In the genomic region with DNA sequence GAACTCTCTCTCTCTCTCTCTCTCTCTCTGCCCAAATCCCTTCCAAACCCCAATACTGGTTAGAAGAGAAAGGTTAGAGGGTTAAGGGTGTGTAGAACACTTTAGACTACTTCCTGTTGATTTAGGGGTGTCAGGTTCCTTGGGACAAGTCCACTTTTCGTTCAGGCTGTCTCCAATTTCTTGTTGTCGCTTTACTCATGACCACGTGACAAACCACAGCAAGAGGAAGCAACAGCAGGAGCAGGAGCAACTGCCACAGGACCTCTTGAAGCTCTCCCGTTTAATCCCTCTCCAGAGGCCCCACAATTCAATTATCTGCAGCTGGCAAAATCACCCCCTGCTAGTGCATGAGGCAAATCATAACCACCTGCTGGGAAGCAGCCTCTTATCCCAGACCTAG, we compare ENCODE assay signal across 29 mouse cellular contexts. TPM values are rescaled to one million over a fixed set of nuclear protein-coding genes. Genes with fewer than 3 reads are reported as not detected.
DNase-seq lines count a peak whose midpoint lies in the region; ATAC-seq and TF ChIP-seq lines count a peak whose summit lies in the region.
"Had no signal": no experiment of that assay in that cellular context is flagged by ENCODE, and none has a peak within 500 bp of the region (broad histone marks: within the 10 kb centered on the region; RNA-seq: fewer than 3 reads in every experiment).

No protein-coding gene starts in this region.

- no peak for TF ChIP-seq CTCF in MEL (IDR thresholded peaks at IDR 0.05 in 2 of 3, conservative IDR thresholded peaks at IDR 0.05 in 1 of 3; ENCODE audit: control insufficient read depth in 1 of 3, insufficient read depth in 1 of 3, low read depth in 2 of 3, low read length in 3 of 3, poor library complexity in 1 of 3, severe bottlenecking in 1 of 3)
- no peak for TF ChIP-seq CTCF in brain, embryonic 14.5 days (IDR thresholded peaks at IDR 0.05; ENCODE audit: borderline replicate concordance, extremely low read depth, insufficient read depth, insufficient read length)

- no peaks in the 10 kb centered on the region for H3K9me3 ChIP-seq in embryonic facial prominence, embryonic 11.5 days (replicated peaks; ENCODE audit: control insufficient read depth, low read length)
- no peaks in the 10 kb centered on the region for H3K9me3 ChIP-seq in embryonic facial prominence, embryonic 10.5 days
- H3K9me3 ChIP-seq in MEL (replicated peaks; ENCODE audit: insufficient read depth, low read length), result no peaks in the 10 kb centered on the region
- no peaks in the 10 kb centered on the region for H3K9me3 ChIP-seq in hindbrain, embryonic 14.5 days (ENCODE audit: control insufficient read depth, low read length)
- H3K9me3 ChIP-seq: embryonic facial prominence, embryonic 13.5 days; forebrain, embryonic 10.5 days; heart, embryonic 15.5 days; hindbrain, embryonic 13.5 days; intestine, embryonic 15.5 days had no signal

- no peak for ATAC-seq in embryonic facial prominence, embryonic 11.5 days (replicated peaks; ENCODE audit: insufficient number of reproducible peaks, low FRiP score, low TSS enrichment, low read depth)
- ATAC-seq in hindbrain, embryonic 14.5 days (ENCODE audit: low FRiP score), result no peak
- ATAC-seq: activated CD4-positive, CD25-positive, alpha-beta regulatory T cell, adult 4 months; forebrain, embryonic 14.5 days; intestine, embryonic 15.5 days had no signal

- no peaks in the 10 kb centered on the region; the same call in none of the 2 replicates for H3K36me3 ChIP-seq in embryonic facial prominence, embryonic 11.5 days (replicated peaks; ENCODE audit: control insufficient read depth, insufficient read depth, low read depth, low read length)
- peaks cover 98% of the 10 kb centered on the region for H3K36me3 ChIP-seq in embryonic facial prominence, embryonic 10.5 days (replicated peaks)
- peaks cover 0 to 9% of the 10 kb centered on the region in 2 experiments; a peak in 3 of 4 replicates for H3K36me3 ChIP-seq in MEL (ENCODE audit: control insufficient read depth in 1 of 2, insufficient read depth in 2 of 2, low read length in 2 of 2)
- peaks cover 99% of the 10 kb centered on the region for H3K36me3 ChIP-seq in hindbrain, embryonic 14.5 days (replicated peaks; ENCODE audit: control insufficient read depth, insufficient read depth)

- no peaks in the 10 kb centered on the region for H3K79me2 ChIP-seq in MEL (ENCODE audit: control insufficient read depth, insufficient read depth, low read length, poor library complexity)

- no peak overlapping the region for H3K4me2 ChIP-seq in embryonic facial prominence, embryonic 11.5 days (ENCODE audit: low read depth, low read length)
- H3K4me2 ChIP-seq in hindbrain, embryonic 14.5 days (replicated peaks), result no peak overlapping the region
- H3K4me2 ChIP-seq: embryonic facial prominence, embryonic 13.5 days; heart, embryonic 11.5 days; heart, embryonic 15.5 days; hindbrain, embryonic 13.5 days; intestine, embryonic 15.5 days had no signal

- WGBS in embryonic facial prominence, embryonic 11.5 days, result 34% methylated on average over 4 of the region's 4 CpGs
- 36% methylated on average over 4 of the region's 4 CpGs for WGBS in embryonic facial prominence, embryonic 10.5 days
- 61% methylated on average over 4 of the region's 4 CpGs for WGBS in hindbrain, embryonic 14.5 days

- H3K4me1 ChIP-seq in embryonic facial prominence, embryonic 11.5 days (ENCODE audit: control insufficient read depth, insufficient read depth, low read length), result no peaks in the 10 kb centered on the region
- no peaks in the 10 kb centered on the region for H3K4me1 ChIP-seq in embryonic facial prominence, embryonic 10.5 days
- H3K4me1 ChIP-seq in MEL (ENCODE audit: control insufficient read depth in 1 of 2, insufficient read depth in 2 of 2, low read length in 2 of 2), result no peaks in the 10 kb centered on the region
- H3K4me1 ChIP-seq in hindbrain, embryonic 14.5 days (replicated peaks; ENCODE audit: control insufficient read depth, insufficient read depth, low read length), result no peaks in the 10 kb centered on the region
- H3K4me1 ChIP-seq: embryonic facial prominence, embryonic 13.5 days; hindbrain, embryonic 13.5 days; intestine, embryonic 15.5 days had no signal

- no peaks in the 10 kb centered on the region for H3K27me3 ChIP-seq in embryonic facial prominence, embryonic 11.5 days (ENCODE audit: control insufficient read depth, insufficient read depth, low read length)
- no peaks in the 10 kb centered on the region for H3K27me3 ChIP-seq in embryonic facial prominence, embryonic 10.5 days (replicated peaks; ENCODE audit: low read depth, poor library complexity, severe bottlenecking)
- H3K27me3 ChIP-seq in MEL (ENCODE audit: control insufficient read depth in 1 of 2, insufficient read depth in 2 of 2, low read length in 2 of 2), result no peaks in the 10 kb centered on the region
- H3K27me3 ChIP-seq in hindbrain, embryonic 14.5 days (ENCODE audit: control insufficient read depth, insufficient read depth, low read length), result no peaks in the 10 kb centered on the region
- H3K27me3 ChIP-seq: CH12.LX; embryonic facial prominence, embryonic 13.5 days; heart, embryonic 15.5 days; hindbrain, embryonic 13.5 days; intestine, embryonic 15.5 days had no signal

- no peak overlapping the region for H3K27ac ChIP-seq in embryonic facial prominence, embryonic 11.5 days (replicated peaks; ENCODE audit: low read depth, low read length)
- no peak overlapping the region for H3K27ac ChIP-seq in embryonic facial prominence, embryonic 10.5 days (replicated peaks)
- no peak overlapping the region for H3K27ac ChIP-seq in MEL (ENCODE audit: control insufficient read depth, low read depth, low read length)
- H3K27ac ChIP-seq in hindbrain, embryonic 14.5 days, result no peak overlapping the region
- H3K27ac ChIP-seq: embryonic facial prominence, embryonic 13.5 days; forebrain, embryonic 10.5 days; gastrocnemius, adult 2 months; heart, embryonic 15.5 days; hindbrain, embryonic 13.5 days; intestine, embryonic 15.5 days had no signal

- TF ChIP-seq RAD21 in MEL (IDR thresholded peaks at IDR 0.05; ENCODE audit: low read depth, low read length), result no peak

- no peak for TF ChIP-seq EP300 in MEL (IDR thresholded peaks at IDR 0.05; ENCODE audit: low read depth in 1 of 2, low read length in 2 of 2)

- H3K4me3 ChIP-seq in embryonic facial prominence, embryonic 11.5 days (ENCODE audit: low read depth, low read length), result no peak overlapping the region
- H3K4me3 ChIP-seq in embryonic facial prominence, embryonic 10.5 days, result no peak overlapping the region
- no peak overlapping the region for H3K4me3 ChIP-seq in MEL (ENCODE audit: control insufficient read depth in 1 of 2, insufficient read depth in 1 of 2, low read depth in 2 of 2, low read length in 2 of 2)
- H3K4me3 ChIP-seq in hindbrain, embryonic 14.5 days (replicated peaks; ENCODE audit: low read length), result no peak overlapping the region
- H3K4me3 ChIP-seq: embryonic facial prominence, embryonic 13.5 days; erythroblast, embryonic 14.5 days; forebrain, embryonic 10.5 days; gastrocnemius, adult 2 months; heart, embryonic 15.5 days; hindbrain, embryonic 13.5 days; intestine, embryonic 15.5 days had no signal

- no peak for TF ChIP-seq POLR2A in MEL (IDR thresholded peaks at IDR 0.05; ENCODE audit: control insufficient read depth in 1 of 2, insufficient read depth in 1 of 2, low read depth in 1 of 2, low read length in 2 of 2, poor library complexity in 1 of 2)
- TF ChIP-seq POLR2A in brain, embryonic 14.5 days (IDR thresholded peaks at IDR 0.05; ENCODE audit: borderline replicate concordance, extremely low read depth, insufficient read depth, insufficient read length, poor library complexity, severe bottlenecking), result no peak

- DNase-seq in embryonic facial prominence, embryonic 11.5 days (ENCODE audit: low spot score), result peak; percentile 18
- DNase-seq in embryonic facial prominence, embryonic 10.5 days (ENCODE audit: low spot score), result no peak
- DNase-seq in MEL (ENCODE audit: low read depth, low spot score), result peak; percentile 28
- peak; percentile 8 for DNase-seq in brain, embryonic 14.5 days (ENCODE audit: low read depth)
- DNase-seq in spleen, adult 18-20 months, result no peak
- no peak for DNase-seq in hindbrain, embryonic 14.5 days (ENCODE audit: low spot score)
- DNase-seq in kidney, adult 18-20 months, result no peak
- DNase-seq: adrenal gland, postnatal 14 days; cerebellum, adult 8-10 months; cerebellum, postnatal 14 days; embryo, embryonic 11 days; gastrocnemius, adult 2 months; gastrocnemius, postnatal 25 days; heart, adult 18-20 months; heart, postnatal 14 days; kidney, adult 2 months had no signal

- H3K9ac ChIP-seq in embryonic facial prominence, embryonic 11.5 days (replicated peaks; ENCODE audit: low read length), result no peak overlapping the region
- no peak overlapping the region for H3K9ac ChIP-seq in MEL (ENCODE audit: control insufficient read depth, low read depth, low read length, poor library complexity, severe bottlenecking)
- no peak overlapping the region for H3K9ac ChIP-seq in hindbrain, embryonic 14.5 days
- H3K9ac ChIP-seq: embryonic facial prominence, embryonic 13.5 days; heart, embryonic 15.5 days; hindbrain, embryonic 13.5 days; intestine, embryonic 15.5 days had no signal

RNA-seq across cellular contexts. Expression of gene Ift52, which starts 15.5 kb away (rescaled TPM):
- polyA plus RNA-seq in embryonic facial prominence, embryonic 11.5 days (2014; fragmentation: Nextera tagmentation; extraction: Ambion mirVana), result 60.4 and 61.6 TPM in 2 replicates
- polyA plus RNA-seq in embryonic facial prominence, embryonic 10.5 days (2016; fragmentation: Nextera tagmentation; extraction: Ambion mirVana), result 50.5 and 51.9 TPM in 2 replicates
- 10.9 and 11.0 TPM in 2 replicates for total RNA-seq in MEL (2012; rRNA removed)
- 10 to 100 TPM in 1 of 2 experiments, not detected in 1; 32.7 TPM for polyA plus RNA-seq in MEL (2012; ENCODE audit: insufficient read depth in 1 of 2, insufficient read length in 2 of 2, low read depth in 1 of 2, low replicate concordance in 2 of 2, missing spikeins in 1 of 2)
- 34.1 and 35.4 TPM in 2 replicates for polyA plus RNA-seq in brain, embryonic 14.5 days (2012; rRNA removed)
- polyA plus RNA-seq in hindbrain, embryonic 14.5 days (2014; fragmentation: Nextera tagmentation; extraction: Ambion mirVana), result 36.0 and 38.2 TPM in 2 replicates

RNA-seq across cellular contexts. Expression of gene Mybl2, which starts 21.9 kb away (rescaled TPM):
- 25.6 TPM in 2 replicates for polyA plus RNA-seq in embryonic facial prominence, embryonic 11.5 days (2014; fragmentation: Nextera tagmentation; extraction: Ambion mirVana)
- 49.8 and 54.4 TPM in 2 replicates for polyA plus RNA-seq in embryonic facial prominence, embryonic 10.5 days (2016; fragmentation: Nextera tagmentation; extraction: Ambion mirVana)
- total RNA-seq in MEL (2012; rRNA removed), result 55.5 and 60.8 TPM in 2 replicates
- polyA plus RNA-seq in MEL (2012; ENCODE audit: insufficient read depth in 1 of 2, insufficient read length in 2 of 2, low read depth in 1 of 2, low replicate concordance in 2 of 2, missing spikeins in 1 of 2), result 100 to 1,000 TPM in 1 of 2 experiments, not detected in 1; 145 TPM
- 11.0 and 15.9 TPM in 2 replicates for polyA plus RNA-seq in brain, embryonic 14.5 days (2012; rRNA removed)
- polyA plus RNA-seq in hindbrain, embryonic 14.5 days (2014; fragmentation: Nextera tagmentation; extraction: Ambion mirVana), result 3.2 and 3.8 TPM in 2 replicates
- total RNA-seq: gastrocnemius, adult 2 months had no signal

RNA-seq across cellular contexts. Expression of gene Sgk2, which starts 45.5 kb away (rescaled TPM):
- not detected in 2 replicates for polyA plus RNA-seq in embryonic facial prominence, embryonic 11.5 days (2014; fragmentation: Nextera tagmentation; extraction: Ambion mirVana)
- polyA plus RNA-seq in embryonic facial prominence, embryonic 10.5 days (2016; fragmentation: Nextera tagmentation; extraction: Ambion mirVana), result not detected in 2 replicates
- total RNA-seq in MEL (2012; rRNA removed), result not detected in 2 replicates
- not detected for polyA plus RNA-seq in MEL (2012; ENCODE audit: insufficient read depth in 1 of 2, insufficient read length in 2 of 2, low read depth in 1 of 2, low replicate concordance in 2 of 2, missing spikeins in 1 of 2)
- polyA plus RNA-seq in brain, embryonic 14.5 days (2012; rRNA removed), result 0.05 and 0.09 TPM in 2 replicates
- 0.33 TPM in 1 of 2 replicates, not detected in the other for polyA plus RNA-seq in hindbrain, embryonic 14.5 days (2014; fragmentation: Nextera tagmentation; extraction: Ambion mirVana)
- total RNA-seq: CH12.LX; gastrocnemius, adult 2 months; gastrocnemius, postnatal 25 days; heart, adult 18-20 months; hematopoietic stem cell, adult 5-6 weeks had no signal
- polyA plus RNA-seq: erythroblast, embryonic 14.5 days; forebrain, embryonic 10.5 days; forebrain, embryonic 14.5 days; heart, embryonic 11.5 days; heart, embryonic 15.5 days had no signal

RNA-seq across cellular contexts. Expression of gene Gtsf1l, which starts 55.0 kb away (rescaled TPM):
- polyA plus RNA-seq in embryonic facial prominence, embryonic 11.5 days (2014; fragmentation: Nextera tagmentation; extraction: Ambion mirVana), result not detected in 2 replicates
- 0.19 TPM in 1 of 2 replicates, not detected in the other for polyA plus RNA-seq in embryonic facial prominence, embryonic 10.5 days (2016; fragmentation: Nextera tagmentation; extraction: Ambion mirVana)
- not detected in 2 replicates for total RNA-seq in MEL (2012; rRNA removed)
- not detected for polyA plus RNA-seq in MEL (2012; ENCODE audit: insufficient read depth in 1 of 2, insufficient read length in 2 of 2, low read depth in 1 of 2, low replicate concordance in 2 of 2, missing spikeins in 1 of 2)
- polyA plus RNA-seq in brain, embryonic 14.5 days (2012; rRNA removed), result not detected in 2 replicates
- 0.35 and 0.58 TPM in 2 replicates for polyA plus RNA-seq in hindbrain, embryonic 14.5 days (2014; fragmentation: Nextera tagmentation; extraction: Ambion mirVana)
- total RNA-seq: adrenal gland, adult 18-20 months; adrenal gland, postnatal 14 days; CH12.LX; common myeloid progenitor, adult 5-6 weeks; gastrocnemius, adult 2 months; gastrocnemius, postnatal 25 days; heart, adult 18-20 months; heart, postnatal 14 days; hematopoietic stem cell, adult 5-6 weeks had no signal
- polyA plus RNA-seq: activated CD4-positive, CD25-positive, alpha-beta regulatory T cell, adult 4 months; embryonic facial prominence, embryonic 13.5 days; erythroblast, embryonic 14.5 days; forebrain, embryonic 10.5 days; heart, embryonic 11.5 days; heart, embryonic 15.5 days; hindbrain, embryonic 13.5 days; intestine, embryonic 15.5 days; kidney, adult 2 months had no signal

Comparison
In these comparisons a context has a peak if more than half of its experiments do, and no peak if none do; other contexts are left out.
1. DNase-seq: peak in embryonic facial prominence, embryonic 11.5 days (single experiment), MEL (single experiment) and brain, embryonic 14.5 days (single experiment); none in embryonic facial prominence, embryonic 10.5 days (single experiment), spleen, adult 18-20 months (0 of 2), hindbrain, embryonic 14.5 days (single experiment) and kidney, adult 18-20 months (single experiment).